Mouse (Mus musculus) embryonic fibroblast, embryonic 13.5 days (primary cell): ENCODE results near the gene Zfp277. TPM values are rescaled to one million over a fixed set of nuclear protein-coding genes. Genes with fewer than 3 reads are reported as not detected.

ENCODE experiments used
- H3K27ac ChIP-seq: 2 replicates; pipeline ENCODE4 v1.5.1; 2012; ENCODE audit warnings: low read length, control low read depth, inconsistent platforms; ENCODE audit not compliant: insufficient read depth
- H3K4me1 ChIP-seq: 2 replicates; pipeline ENCODE4 v1.6.1; 2011; ENCODE audit warnings: low read length; ENCODE audit not compliant: control insufficient read depth, insufficient read depth
- H3K4me3 ChIP-seq: 2 replicates; pipeline ENCODE4 v1.5.1; 2011; ENCODE audit warnings: mild to moderate bottlenecking, control low read depth, low read length; ENCODE audit not compliant: insufficient read depth
- CTCF ChIP-seq: IDR thresholded peaks from 2 replicates; pipeline ENCODE4 v1.5.1; 2011; ENCODE audit warnings: mild to moderate bottlenecking, control low read depth, low read length, moderate library complexity, borderline replicate concordance; ENCODE audit not compliant: insufficient read depth
- POLR2A ChIP-seq: IDR thresholded peaks from 2 replicates; pipeline ENCODE4 v1.6.1; 2011; ENCODE audit warnings: low read depth, mild to moderate bottlenecking, control low read depth, low read length, moderate library complexity
- polyA plus RNA-seq: library from polyadenylated mRNA; stranded (reverse); fragments of >200 nt; gene quantifications from 2 replicates; pipeline ENCODE4 v1.2.4, GENCODE M21; 2011; ENCODE audit warnings: low read depth; ENCODE audit not compliant: missing spikeins, insufficient read length

The Zfp277 gene
- polyA plus RNA-seq, 1 experiment, result 22.6 TPM

DNA sequence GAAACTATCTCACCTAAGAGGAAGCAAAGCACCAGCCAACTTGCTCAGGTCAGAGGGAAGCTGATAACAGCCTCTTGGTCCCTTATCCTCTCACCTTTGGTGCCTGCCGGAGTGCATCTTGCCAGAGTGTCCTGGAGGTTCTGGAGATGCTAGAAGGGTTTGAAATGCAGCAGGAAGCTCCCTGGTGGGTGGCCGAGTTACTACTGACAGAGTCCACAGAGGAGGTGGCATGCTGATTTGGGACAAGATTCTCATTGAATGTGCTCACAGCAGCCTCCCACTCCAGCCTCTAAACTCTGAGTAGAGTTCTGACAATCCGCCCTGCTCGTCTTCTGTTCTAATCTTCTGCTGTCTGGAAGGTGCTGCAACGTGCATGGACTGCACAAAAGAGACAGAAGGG lies 120.1 kb downstream of the Zfp277 start:
- Histone ChIP-seq H3K4me1 (no peaks in the 10 kb centered on the region), H3K4me3 (no peak overlapping the region), H3K27ac (no peak overlapping the region)
- TF ChIP-seq CTCF (no peak), POLR2A (no peak)

DNA sequence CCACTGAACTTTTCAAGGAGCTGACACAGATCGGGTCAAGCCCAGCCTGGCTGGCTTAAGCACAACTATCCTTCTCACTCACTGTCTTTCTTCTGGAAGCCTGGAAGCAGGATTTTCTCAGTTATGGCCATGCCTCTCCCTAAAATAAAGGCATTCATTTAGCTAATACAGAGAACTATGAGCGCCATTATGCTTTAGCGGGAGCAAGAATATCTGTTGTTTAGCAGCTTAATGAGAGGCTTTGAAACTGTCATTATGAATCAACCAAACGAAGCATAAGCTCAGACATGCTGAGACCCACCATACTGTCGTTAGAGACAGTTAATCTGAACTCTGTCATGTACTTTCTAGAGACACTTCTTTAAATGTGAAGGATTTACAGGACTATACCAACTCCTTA lies 120.9 kb downstream of the Zfp277 start:
- TF ChIP-seq CTCF (no peak), POLR2A (no peak)

DNA sequence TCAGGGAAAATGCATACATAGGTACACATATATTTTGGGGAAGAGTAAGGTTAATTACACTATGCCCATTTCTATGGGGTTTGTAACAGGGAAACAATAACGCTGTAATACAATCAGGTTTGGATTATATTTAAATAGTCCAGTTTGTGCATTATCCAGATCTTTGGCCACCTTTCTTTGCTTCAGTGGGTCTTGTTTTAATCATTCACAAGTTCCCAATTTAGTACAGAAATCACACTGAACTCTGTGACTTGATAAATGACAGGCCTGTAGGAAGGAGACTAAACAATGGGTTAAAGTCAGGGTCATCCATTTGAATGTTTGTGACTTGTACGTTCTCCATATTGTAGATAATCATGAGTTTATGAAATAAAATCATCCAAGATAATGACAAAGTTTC lies 130.6 kb downstream of the Zfp277 start:
- no peaks in the 10 kb centered on the region for H3K4me1 ChIP-seq
- H3K27ac ChIP-seq, result no peak overlapping the region
- TF ChIP-seq CTCF, result no peak
- no peak for TF ChIP-seq POLR2A
- no peak overlapping the region for H3K4me3 ChIP-seq

More for the DNA sequence above, 120.9 kb downstream of the Zfp277 start:
- no peak overlapping the region for H3K27ac ChIP-seq
- no peak overlapping the region for H3K4me3 ChIP-seq
- no peaks in the 10 kb centered on the region for H3K4me1 ChIP-seq

DNA sequence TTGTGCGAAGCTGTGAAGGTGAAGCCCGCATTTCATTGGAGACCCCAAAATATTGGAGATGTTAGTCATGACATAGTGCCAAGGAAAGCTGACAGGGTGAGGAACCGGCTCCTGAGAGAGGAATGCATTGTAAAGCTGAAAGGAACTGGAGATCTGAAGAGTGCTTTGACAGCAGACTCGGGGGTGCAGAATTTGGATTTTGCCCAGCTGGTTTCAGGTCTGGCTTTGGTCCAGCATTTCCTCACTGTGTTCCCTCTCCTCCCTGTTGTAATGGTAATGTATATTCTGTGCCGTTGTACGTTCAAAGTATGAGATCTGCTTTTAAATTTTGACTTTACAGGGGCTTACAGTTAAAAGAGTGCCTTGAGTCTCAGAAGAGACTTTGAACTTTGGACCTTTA lies 141.7 kb downstream of the Zfp277 start:
- Histone ChIP-seq H3K4me1 (no peaks in the 10 kb centered on the region), H3K4me3 (no peak overlapping the region), H3K27ac (no peak overlapping the region)
- TF ChIP-seq POLR2A (no peak), CTCF (no peak)

DNA sequence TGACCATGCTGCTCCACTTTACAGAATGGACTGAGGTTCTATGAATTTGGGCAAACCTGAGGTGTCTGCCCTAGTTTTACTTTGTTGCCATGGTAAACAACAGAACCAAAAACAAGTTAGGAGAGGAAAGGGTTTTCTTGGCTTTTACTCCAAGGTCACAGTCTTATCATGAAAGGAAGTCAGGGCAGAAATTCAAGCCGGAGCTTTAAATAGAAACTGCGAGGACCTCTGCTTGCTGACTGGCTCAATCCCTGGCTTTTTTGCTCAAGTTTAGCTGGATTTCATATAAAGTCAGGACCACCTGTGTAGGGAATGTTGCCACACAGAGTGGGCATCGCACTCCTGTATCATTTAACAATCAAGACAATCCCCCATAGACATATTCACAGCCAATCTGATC lies 147.1 kb downstream of the Zfp277 start:
- H3K4me3 ChIP-seq, result no peak overlapping the region
- H3K27ac ChIP-seq, result no peak overlapping the region
- H3K4me1 ChIP-seq, result no peaks in the 10 kb centered on the region
- no peak for TF ChIP-seq POLR2A
- no peak for TF ChIP-seq CTCF

DNA sequence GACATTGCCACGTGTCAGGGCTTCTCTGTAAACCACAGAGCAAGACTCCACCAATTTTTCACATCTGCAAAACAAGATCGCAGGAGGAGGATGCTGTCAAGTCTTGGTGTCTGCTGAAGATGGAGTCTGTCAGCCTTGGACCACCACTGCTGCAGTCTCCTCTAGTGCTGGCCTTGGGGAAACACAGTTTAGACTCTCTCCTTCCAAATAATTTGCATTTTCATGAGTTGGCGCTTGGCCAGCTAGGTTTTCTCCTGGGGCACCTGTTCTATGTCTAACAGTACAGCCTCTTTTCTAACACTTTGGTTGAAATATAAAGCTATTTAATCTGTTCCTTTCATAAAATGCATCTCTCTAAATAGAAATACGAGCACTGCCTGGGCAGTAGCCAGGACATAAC lies 159.2 kb downstream of the Zfp277 start:
- Histone ChIP-seq H3K4me1 (no peaks in the 10 kb centered on the region), H3K4me3 (no peak overlapping the region), H3K27ac (no peak overlapping the region)
- TF ChIP-seq POLR2A, result no peak
- no peak for TF ChIP-seq CTCF

DNA sequence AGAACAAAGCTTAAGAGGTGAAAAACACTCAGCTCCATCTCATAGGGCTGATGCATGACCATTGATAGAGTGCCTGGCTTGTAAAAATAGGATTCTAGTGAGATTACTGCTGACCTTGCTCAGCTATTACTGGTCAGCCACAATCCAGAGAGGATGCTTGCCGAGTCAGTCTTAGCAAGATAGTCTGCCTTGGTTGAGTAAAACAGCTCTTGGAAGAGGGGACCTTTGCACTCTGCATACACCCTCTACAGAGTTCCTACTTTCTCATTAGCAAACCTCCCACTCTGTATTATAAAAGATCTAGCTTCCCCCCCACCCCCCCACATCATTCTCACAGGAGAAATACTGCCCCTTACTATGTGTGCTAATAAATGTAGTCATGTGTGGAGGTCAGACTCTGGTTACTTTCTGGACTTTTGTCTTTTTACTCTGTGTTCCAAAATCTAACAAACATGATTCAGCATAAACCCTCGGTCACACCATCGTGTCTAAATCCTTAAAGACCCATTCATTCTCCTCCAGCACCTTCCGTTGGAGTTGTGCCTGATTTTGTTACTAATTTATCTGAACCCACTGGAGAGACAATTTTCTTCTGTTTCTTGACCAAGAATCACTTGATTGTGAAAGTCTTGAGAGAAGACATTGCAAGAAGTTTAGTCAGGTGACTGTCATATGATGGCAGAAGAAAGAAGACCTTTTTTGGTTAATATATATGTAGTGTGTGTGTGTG lies 164.9 kb downstream of the Zfp277 start:
- TF ChIP-seq CTCF (no peak), POLR2A (no peak)
- H3K27ac ChIP-seq, result no peak overlapping the region
- no peaks in the 10 kb centered on the region for H3K4me1 ChIP-seq
- H3K4me3 ChIP-seq, result no peak overlapping the region

DNA sequence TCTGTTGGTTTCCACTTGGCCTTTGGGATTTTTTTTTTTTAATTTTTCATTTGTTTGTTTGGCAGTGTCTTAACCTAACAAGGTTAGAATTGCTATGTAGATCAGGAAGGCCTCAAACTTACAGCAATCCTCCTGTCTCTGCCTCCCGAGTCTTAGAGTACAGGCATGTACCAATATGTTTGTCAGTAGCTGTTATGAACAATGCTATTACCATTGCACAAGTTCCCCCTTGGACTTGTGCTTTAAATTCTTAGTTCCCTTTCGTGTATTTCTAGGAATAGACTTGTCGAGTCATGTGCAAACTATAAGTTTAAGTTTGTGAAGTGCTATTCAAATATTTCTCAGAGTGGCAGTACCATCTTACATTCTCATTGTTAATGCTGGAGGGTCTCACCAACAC lies 168.1 kb downstream of the Zfp277 start:
- H3K4me3 ChIP-seq, result no peak overlapping the region

DNA sequence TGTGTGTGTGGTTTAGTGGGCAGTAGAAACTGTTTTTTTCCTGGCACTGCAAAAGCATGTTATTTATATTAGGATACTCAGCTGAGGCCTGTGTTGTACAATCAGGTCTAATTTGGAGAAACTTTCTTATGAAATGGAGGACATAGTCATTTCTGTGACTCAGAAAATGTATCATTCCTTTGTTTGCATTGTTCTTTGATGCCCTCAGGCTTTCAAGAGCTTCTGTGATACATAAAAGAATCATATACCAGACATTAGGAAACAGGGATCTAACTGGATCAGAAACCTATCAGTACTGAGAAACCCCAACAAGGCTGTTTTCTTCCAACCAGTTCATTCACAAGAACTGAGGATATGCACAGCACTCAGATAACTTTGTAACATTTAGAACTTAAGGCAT lies 170.8 kb downstream of the Zfp277 start:
- no peak overlapping the region for H3K4me3 ChIP-seq
- no peak overlapping the region for H3K27ac ChIP-seq
- no peaks in the 10 kb centered on the region for H3K4me1 ChIP-seq
- no peak for TF ChIP-seq CTCF
- TF ChIP-seq POLR2A, result no peak

More for the DNA sequence above, 168.1 kb downstream of the Zfp277 start:
- Histone ChIP-seq H3K27ac (no peak overlapping the region), H3K4me1 (no peaks in the 10 kb centered on the region)
- TF ChIP-seq CTCF, result no peak
- no peak for TF ChIP-seq POLR2A

DNA sequence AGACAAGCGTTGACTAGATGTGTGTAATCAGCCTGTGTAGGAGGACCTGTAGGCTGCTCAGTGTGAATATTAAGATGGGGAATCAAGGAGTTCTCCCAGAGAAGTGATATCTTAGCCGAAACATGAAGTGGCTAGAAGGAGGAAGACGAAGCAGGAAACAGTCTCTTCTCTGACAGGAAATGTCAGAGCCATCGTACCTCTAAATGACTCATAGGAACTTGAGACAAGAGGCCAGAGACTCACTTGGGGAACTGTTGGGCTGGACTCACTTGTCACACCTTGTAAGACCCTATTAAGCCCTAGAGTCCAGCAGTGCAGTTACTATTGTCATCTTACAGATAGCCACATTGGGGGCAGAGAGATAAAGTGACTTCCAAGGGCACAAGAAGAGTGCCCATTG lies 172.4 kb downstream of the Zfp277 start:
- H3K4me1 ChIP-seq, result no peaks in the 10 kb centered on the region
- H3K27ac ChIP-seq, result no peak overlapping the region
- TF ChIP-seq POLR2A (no peak), CTCF (no peak)
- H3K4me3 ChIP-seq, result no peak overlapping the region
